Mouse (Mus musculus): ENCODE measurements around the gene Ndufaf3. TPM values are rescaled to one million over a fixed set of nuclear protein-coding genes. Genes with fewer than 3 reads are reported as not detected.
A peak's percentile ranks its signal among the peaks of the same experiment; 100 is the strongest.
"Not testable (repeated sequence)": the region's sequence is repeated elsewhere in the genome, so short reads cannot be mapped to it uniquely, and the experiment has no call there.

Ndufaf3 gene
- total RNA-seq (2014; rRNA removed) (70.7 and 71.3 TPM in 2 replicates), polyA plus RNA-seq (2015; fragmentation: Nextera tagmentation; extraction: Ambion mirVana) (104 and 108 TPM in 2 replicates)

- no peaks in the 10 kb centered on the region for H3K9me3 ChIP-seq (ENCODE audit: low read length)
- no peaks in the 10 kb centered on the region for H3K27me3 ChIP-seq (ENCODE audit: insufficient read depth, low read length)
- peaks cover 19% of the 10 kb centered on the region for H3K4me1 ChIP-seq (ENCODE audit: insufficient read depth)
- TF ChIP-seq CTCF (IDR thresholded peaks at IDR 0.05; ENCODE audit: low read depth): peak; percentile 95
- 2% methylated on average over 73 of the region's 73 CpGs for WGBS
- DNase-seq (peak; percentile 98), ATAC-seq (peak; percentile 92)
- H3K27ac ChIP-seq (ENCODE audit: low read depth, low read length): peak within 1 kb of the TSS; percentile 98
- peak within 1 kb of the TSS; percentile 77 for H3K4me3 ChIP-seq (ENCODE audit: low read depth, low read length)
- peak within 1 kb of the TSS; percentile 83 for H3K9ac ChIP-seq
- peaks cover 46% of the 10 kb centered on the region for H3K36me3 ChIP-seq (ENCODE audit: insufficient read depth)
- H3K4me2 ChIP-seq (ENCODE audit: low read depth): peak within 1 kb of the TSS; percentile 90
Observed at GRCm38 (mm10) chr9:108566815-108567776, at the start of gene Ndufaf3. Ndufaf3 (minus strand) TSS chr9:108567434.

DNA sequence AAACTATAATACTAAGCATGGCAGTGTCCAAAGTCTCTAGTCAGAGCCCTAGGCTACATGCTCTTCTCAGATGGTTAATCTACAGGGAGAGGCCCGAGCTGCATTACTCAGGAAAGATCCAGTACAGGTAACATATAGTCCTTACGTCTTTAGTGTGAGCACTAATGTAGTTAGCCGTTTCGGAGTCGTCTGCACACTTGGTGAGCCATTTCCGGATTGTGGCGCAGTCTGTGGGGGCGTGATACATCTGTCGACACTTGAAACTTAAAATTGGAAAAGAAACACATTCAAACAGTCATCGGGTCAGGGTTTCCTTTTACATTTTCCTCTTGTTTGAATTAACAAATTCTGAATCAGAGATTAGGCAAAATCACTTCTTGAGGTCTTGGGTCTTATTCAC is 44.3 kb upstream of the Ndufaf3 start:
- H3K4me2 ChIP-seq (ENCODE audit: low read depth): no peak overlapping the region
- H3K4me3 ChIP-seq (ENCODE audit: low read depth, low read length): no peak overlapping the region
- no peak overlapping the region for H3K27ac ChIP-seq (ENCODE audit: low read depth, low read length)
- no peaks in the 10 kb centered on the region for H3K27me3 ChIP-seq (ENCODE audit: insufficient read depth, low read length)
- no peak for TF ChIP-seq CTCF (IDR thresholded peaks at IDR 0.05; ENCODE audit: low read depth)
- H3K4me1 ChIP-seq (ENCODE audit: insufficient read depth): no peaks in the 10 kb centered on the region
- ATAC-seq (no peak), DNase-seq (no peak)
- 96% methylated on average over 10 of the region's 10 CpGs for WGBS
- no peak overlapping the region for H3K9ac ChIP-seq
- H3K9me3 ChIP-seq (ENCODE audit: low read length): no peaks in the 10 kb centered on the region
- peaks cover 84% of the 10 kb centered on the region for H3K36me3 ChIP-seq (ENCODE audit: insufficient read depth)

DNA sequence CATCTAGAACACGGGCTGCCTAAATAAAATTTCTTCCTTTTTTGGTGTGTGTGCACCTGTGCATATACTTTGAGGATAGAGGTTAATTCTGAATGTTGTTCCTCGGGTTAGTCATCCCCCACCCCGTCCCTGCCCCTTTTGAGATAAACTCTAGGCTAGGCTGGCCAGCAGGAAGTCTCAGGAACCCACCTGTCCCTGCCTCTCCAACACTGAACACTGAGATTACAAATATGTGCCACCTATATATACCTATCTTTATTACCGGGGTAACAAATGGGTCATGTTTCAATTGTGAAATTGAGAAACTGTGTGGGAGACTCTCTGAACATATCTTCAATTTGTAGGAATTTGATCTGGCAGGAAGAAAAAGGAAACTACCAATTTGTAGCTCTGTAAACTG is 41.7 kb upstream of the Ndufaf3 start:
- DNase-seq: no peak
- H3K4me1 ChIP-seq (ENCODE audit: insufficient read depth): no peaks in the 10 kb centered on the region
- H3K27ac ChIP-seq (ENCODE audit: low read depth, low read length): no peak overlapping the region
- no peaks in the 10 kb centered on the region for H3K27me3 ChIP-seq (ENCODE audit: insufficient read depth, low read length)
- ATAC-seq: no peak
- H3K9me3 ChIP-seq (ENCODE audit: low read length): no peaks in the 10 kb centered on the region
- no peak overlapping the region for H3K4me2 ChIP-seq (ENCODE audit: low read depth)
- no peak overlapping the region for H3K9ac ChIP-seq
- 90% methylated on average over 4 of the region's 4 CpGs for WGBS
- no peak overlapping the region for H3K4me3 ChIP-seq (ENCODE audit: low read depth, low read length)
- H3K36me3 ChIP-seq (ENCODE audit: insufficient read depth): peaks cover 82% of the 10 kb centered on the region
- TF ChIP-seq CTCF (IDR thresholded peaks at IDR 0.05; ENCODE audit: low read depth): no peak

DNA sequence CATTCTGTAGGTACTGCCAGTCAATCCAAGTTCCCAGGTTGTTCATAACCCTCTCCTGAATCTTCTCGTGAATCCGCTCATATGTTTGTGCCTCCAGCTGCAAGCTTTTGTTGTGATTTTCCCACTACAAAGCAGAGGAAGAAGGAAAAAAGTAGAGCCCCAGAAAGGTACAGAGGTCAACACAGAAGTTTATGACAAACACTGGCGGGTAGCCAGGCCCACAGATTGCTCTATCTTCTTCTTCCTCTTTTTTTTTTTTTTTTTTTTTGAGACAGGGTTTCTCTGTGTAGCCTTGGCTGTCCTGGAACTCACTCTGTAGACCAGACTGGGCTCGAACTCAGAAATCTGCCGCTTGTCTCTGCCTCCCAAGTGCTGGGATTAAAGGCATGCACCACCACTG is 40.7 kb upstream of the Ndufaf3 start:
- H3K27ac ChIP-seq (ENCODE audit: low read depth, low read length); H3K9me3 ChIP-seq (ENCODE audit: low read length); H3K4me3 ChIP-seq (ENCODE audit: low read depth, low read length); H3K4me2 ChIP-seq (ENCODE audit: low read depth); H3K27me3 ChIP-seq (ENCODE audit: insufficient read depth, low read length); H3K4me1 ChIP-seq (ENCODE audit: insufficient read depth); DNase-seq; H3K9ac ChIP-seq; ATAC-seq: not testable (repeated sequence)
- H3K36me3 ChIP-seq (ENCODE audit: insufficient read depth): peaks cover 82% of the 10 kb centered on the region
- 87% methylated on average over 5 of the region's 5 CpGs for WGBS

DNA sequence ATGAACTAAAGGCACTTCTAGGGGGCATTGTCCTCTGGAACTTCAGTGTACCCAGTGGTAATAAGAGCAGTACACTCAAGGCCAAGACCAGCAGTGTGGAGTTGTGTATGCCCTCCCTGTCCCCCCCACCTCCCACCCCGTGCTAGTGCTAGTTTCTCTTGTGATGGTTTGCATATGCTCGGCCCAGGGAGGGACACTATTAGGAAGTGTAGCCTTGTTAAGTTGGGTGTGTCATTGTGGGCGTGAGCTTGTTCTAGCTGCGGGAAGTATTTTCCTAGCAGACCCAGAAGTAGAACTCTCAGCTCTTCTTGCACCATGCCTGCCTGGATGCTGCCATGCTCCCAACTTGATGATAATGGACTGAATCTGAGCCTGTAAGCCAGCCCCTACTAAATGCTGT is 34.8 kb upstream of the Ndufaf3 start:
- 79% methylated on average over 4 of the region's 4 CpGs for WGBS
- no peak overlapping the region for H3K27ac ChIP-seq (ENCODE audit: low read depth, low read length)
- H3K27me3 ChIP-seq (ENCODE audit: insufficient read depth, low read length): no peaks in the 10 kb centered on the region
- H3K9me3 ChIP-seq (ENCODE audit: low read length): no peaks in the 10 kb centered on the region
- peaks cover 37% of the 10 kb centered on the region for H3K36me3 ChIP-seq (ENCODE audit: insufficient read depth)
- no peaks in the 10 kb centered on the region for H3K4me1 ChIP-seq (ENCODE audit: insufficient read depth)
- H3K4me2 ChIP-seq (ENCODE audit: low read depth): no peak overlapping the region
- no peak overlapping the region for H3K9ac ChIP-seq
- H3K4me3 ChIP-seq (ENCODE audit: low read depth, low read length): no peak overlapping the region
- no peak for ATAC-seq
- DNase-seq: no peak
- TF ChIP-seq CTCF (IDR thresholded peaks at IDR 0.05; ENCODE audit: low read depth): no peak

- no peak overlapping the region for H3K4me3 ChIP-seq (ENCODE audit: low read depth, low read length)
- H3K4me2 ChIP-seq (ENCODE audit: low read depth): no peak overlapping the region
- H3K36me3 ChIP-seq (ENCODE audit: insufficient read depth): peaks cover 29% of the 10 kb centered on the region
- H3K4me1 ChIP-seq (ENCODE audit: insufficient read depth): no peaks in the 10 kb centered on the region; the same call in 1 of the 2 replicates
- WGBS: 59% methylated on average over 2 of the region's 2 CpGs
- H3K9me3 ChIP-seq (ENCODE audit: low read length): no peaks in the 10 kb centered on the region
- no peak for DNase-seq
- no peak overlapping the region for H3K27ac ChIP-seq (ENCODE audit: low read depth, low read length)
- no peak for TF ChIP-seq CTCF (IDR thresholded peaks at IDR 0.05; ENCODE audit: low read depth)
- no peak for ATAC-seq
- no peak overlapping the region for H3K9ac ChIP-seq
- H3K27me3 ChIP-seq (ENCODE audit: insufficient read depth, low read length): no peaks in the 10 kb centered on the region
Observed at GRCm38 (mm10) chr9:108600011-108600410, 32.8 kb upstream of the Ndufaf3 start.

- Histone ChIP-seq H3K9me3 (ENCODE audit: low read length) (no peaks in the 10 kb centered on the region), H3K27ac (ENCODE audit: low read depth, low read length) (no peak overlapping the region), H3K27me3 (ENCODE audit: insufficient read depth, low read length) (no peaks in the 10 kb centered on the region), H3K4me1 (ENCODE audit: insufficient read depth) (no peaks in the 10 kb centered on the region; the same call in 1 of the 2 replicates), H3K4me3 (ENCODE audit: low read depth, low read length) (no peak overlapping the region), H3K4me2 (ENCODE audit: low read depth) (no peak overlapping the region), H3K9ac (no peak overlapping the region), H3K36me3 (ENCODE audit: insufficient read depth) (peaks cover 20% of the 10 kb centered on the region)
- no peak for TF ChIP-seq CTCF (IDR thresholded peaks at IDR 0.05; ENCODE audit: low read depth)
- WGBS: 81% methylated on average over 4 of the region's 4 CpGs
- ATAC-seq (no peak), DNase-seq (peak; percentile 84)
Observed at GRCm38 (mm10) chr9:108599021-108599566, 31.9 kb upstream of the Ndufaf3 start.

Measured in forebrain, postnatal 0 days (tissue).